Mouse (Mus musculus) lung, adult 2 months (tissue): ENCODE measurements around the gene Ppargc1a. TPM values are rescaled to one million over a fixed set of nuclear protein-coding genes. Genes with fewer than 3 reads are reported as not detected.

Experiments used
- DNase-seq: peaks from one replicate; pipeline ENCODE4 v3.0.0; 2022
- H3K4me1 ChIP-seq: fragments of 200-500 bp; 2 replicates; pipeline ENCODE4 v1.6.1; 2011; ENCODE audit warnings: low read length; ENCODE audit not compliant: control insufficient read depth, insufficient read depth
- H3K4me3 ChIP-seq: fragments of 200-500 bp; replicated peaks from 2 replicates; pipeline ENCODE3; 2011; ENCODE audit warnings: low read depth, mild to moderate bottlenecking, control low read depth, low read length; ENCODE audit errors: extremely low read depth
- CTCF ChIP-seq: fragments of 200-500 bp; IDR thresholded peaks from 2 replicates; pipeline ENCODE4 v1.5.1; 2011; ENCODE audit warnings: mild to moderate bottlenecking, low read length, control low read depth; ENCODE audit not compliant: insufficient read depth
- POLR2A ChIP-seq: fragments of 200-500 bp; IDR thresholded peaks from 2 replicates; pipeline ENCODE4 v1.6.1; 2011; ENCODE audit warnings: low read depth, mild to moderate bottlenecking, control low read depth, low read length, borderline replicate concordance; ENCODE audit errors: extremely low read depth
- WGBS: fragments of 180-500 bp; shearing (Covaris S2); methylation state at CpG from one replicate; pipeline ENCODE4 v1.1.7; 2018; 5-methylcytosine and 5-hydroxymethylcytosine counted together
- polyA plus RNA-seq: library from polyadenylated mRNA; depleted of rRNA; stranded (reverse); fragments of >200 nt; gene quantifications from 2 replicates; pipeline ENCODE4 v1.2.3, GENCODE M21; 2012

Ppargc1a gene
- polyA plus RNA-seq, 1 experiment = 2.6 TPM

- H3K4me3 ChIP-seq = no peak overlapping the region
- DNase-seq = no peak
- TF ChIP-seq CTCF = no peak
- TF ChIP-seq POLR2A = no peak
- peaks cover 2% of the 10 kb centered on the region; the same call in 1 of the 2 replicates for H3K4me1 ChIP-seq
Measured at GRCm38 (mm10) chr5:51528165-51528498, 39.4 kb downstream of the Ppargc1a start.

- Histone ChIP-seq H3K4me1 (peaks cover 2% of the 10 kb centered on the region; the same call in 1 of the 2 replicates), H3K4me3 (no peak overlapping the region)
- TF ChIP-seq CTCF = no peak
- no peak for TF ChIP-seq POLR2A
- WGBS = 73% methylated on average over 5 of the region's 5 CpGs
- DNase-seq = no peak
Measured at GRCm38 (mm10) chr5:51527498-51528164, 39.9 kb downstream of the Ppargc1a start.

GRCm38 (mm10) chr5:51525858-51526257, 41.7 kb downstream of the Ppargc1a start:
- DNase-seq = no peak
- TF ChIP-seq CTCF = no peak
- no peak for TF ChIP-seq POLR2A
- H3K4me3 ChIP-seq = no peak overlapping the region
- 93% methylated on average over 2 of the region's 2 CpGs for WGBS
- H3K4me1 ChIP-seq = no peaks in the 10 kb centered on the region

GRCm38 (mm10) chr5:51520807-51521206, 46.7 kb downstream of the Ppargc1a start:
- TF ChIP-seq CTCF (no peak), POLR2A (no peak)
- Histone ChIP-seq H3K4me1 (no peaks in the 10 kb centered on the region), H3K4me3 (no peak overlapping the region)
- no peak for DNase-seq
- 73% methylated on average over 3 of the region's 3 CpGs for WGBS

- DNase-seq = no peak
- no peaks in the 10 kb centered on the region for H3K4me1 ChIP-seq
- TF ChIP-seq CTCF (no peak), POLR2A (no peak)
- WGBS = 76% methylated on average over 6 of the region's 6 CpGs
- H3K4me3 ChIP-seq = no peak overlapping the region
Measured at GRCm38 (mm10) chr5:51517440-51518187, 49.9 kb downstream of the Ppargc1a start.

- TF ChIP-seq POLR2A = no peak
- no peak for TF ChIP-seq CTCF
- H3K4me1 ChIP-seq = no peaks in the 10 kb centered on the region
- no peak overlapping the region for H3K4me3 ChIP-seq
- 85% methylated on average over 2 of the region's 2 CpGs for WGBS
- DNase-seq = no peak
Measured at GRCm38 (mm10) chr5:51504654-51505053, 62.9 kb downstream of the Ppargc1a start.

- TF ChIP-seq CTCF = no peak
- no peak for DNase-seq
- no peak overlapping the region for H3K4me3 ChIP-seq
- 34% methylated on average over 9 of the region's 9 CpGs for WGBS
- H3K4me1 ChIP-seq = no peaks in the 10 kb centered on the region
Measured at GRCm38 (mm10) chr5:51497910-51498517, 69.5 kb downstream of the Ppargc1a start.

GRCm38 (mm10) chr5:51495446-51495845, 72.1 kb downstream of the Ppargc1a start:
- no peak for DNase-seq
- Histone ChIP-seq H3K4me3 (no peak overlapping the region), H3K4me1 (no peaks in the 10 kb centered on the region)
- TF ChIP-seq POLR2A = no peak
- no peak for TF ChIP-seq CTCF
- WGBS = 80% methylated on average over 6 of the region's 6 CpGs

- no peak overlapping the region for H3K4me3 ChIP-seq
- TF ChIP-seq CTCF = no peak
- TF ChIP-seq POLR2A = no peak
- 72% methylated on average over 15 of the region's 15 CpGs for WGBS
- no peaks in the 10 kb centered on the region for H3K4me1 ChIP-seq
- DNase-seq = no peak
Measured at GRCm38 (mm10) chr5:51494358-51494876, 73.1 kb downstream of the Ppargc1a start.
